Mouse (Mus musculus) left cerebral cortex, postnatal 14 days (tissue): Measurements from ENCODE around the gene Zfp704. TPM values are rescaled to one million over a fixed set of nuclear protein-coding genes. Genes with fewer than 3 reads are reported as not detected.

Experiments
- DNase-seq, 2 experiments: peaks; one replicate each; pipeline ENCODE4 v3.0.0; 2021 to 2022; ENCODE audit warnings: low spot score in 2 of 2, mixed read lengths in 1 of 2
- intact Hi-C: fragments of 180-260 bp; cut with DNase I; formaldehyde crosslinking; loops from one replicate; pipeline ENCODE4 v1.15.1; 2025
- total RNA-seq, 2 experiments: library from RNA; stranded (reverse); gene quantifications; 2 replicates each; pipeline ENCODE4 v1.2.3; 2021

Gene Zfp704
- total RNA-seq, 2 experiments from 2014 or later = 36.2 to 38.4 TPM

- intact Hi-C loops = no loop called here
- DNase-seq = peak; percentile 30 to 43
Measured at GRCm38 (mm10) chr3:9530097-9530780, 79.6 kb downstream of the Zfp704 start.

GRCm38 (mm10) chr3:9524429-9524828 is 85.5 kb downstream of the Zfp704 start:
- DNase-seq = no peak
- intact Hi-C loops = no loop called here

DNA sequence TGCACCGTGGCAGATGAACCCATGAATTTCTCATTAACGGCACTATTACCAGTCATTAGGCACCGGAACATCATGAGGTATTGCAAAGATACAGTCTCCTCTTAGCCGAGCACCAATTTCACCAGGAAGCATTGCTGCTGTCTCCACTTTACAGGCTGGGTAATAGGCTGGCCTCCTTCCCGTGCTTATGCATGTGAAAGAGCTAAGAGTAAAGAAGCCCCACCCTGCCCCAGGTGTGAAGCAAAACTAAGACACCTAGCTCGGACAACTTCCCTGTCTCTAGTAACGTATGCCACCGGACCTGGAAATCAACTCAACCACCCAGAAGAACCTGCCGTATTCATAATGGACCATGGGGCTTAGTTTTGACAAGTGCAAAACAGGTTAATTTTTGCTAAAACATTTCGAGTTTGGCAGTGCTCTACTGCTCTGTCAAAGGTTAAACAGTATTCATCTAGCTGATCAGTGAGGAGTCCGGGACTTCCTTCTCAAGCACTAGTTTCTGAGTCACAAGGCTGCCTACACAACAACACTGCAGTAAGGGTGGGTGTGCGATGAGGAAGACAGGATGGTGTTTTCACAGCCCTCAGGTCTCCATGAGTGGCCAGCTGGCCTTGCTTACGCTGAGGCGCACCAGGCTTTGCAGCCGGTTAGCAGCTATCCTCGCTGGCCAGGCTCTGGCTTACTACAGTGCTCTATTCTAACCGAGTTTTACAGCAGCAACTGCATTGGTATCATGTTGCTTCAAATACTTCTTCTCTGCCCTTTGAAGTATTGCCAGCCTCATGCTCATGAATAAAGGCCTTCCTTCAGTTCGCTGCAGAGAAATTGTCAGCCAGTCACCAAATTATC is 86.6 kb downstream of the Zfp704 start:
- peak; percentile 39 to 61 for DNase-seq
- intact Hi-C loops = no loop called here

- DNase-seq = no peak
- intact Hi-C loops = no loop called here
Measured at GRCm38 (mm10) chr3:9522009-9522408, 87.9 kb downstream of the Zfp704 start.

DNA sequence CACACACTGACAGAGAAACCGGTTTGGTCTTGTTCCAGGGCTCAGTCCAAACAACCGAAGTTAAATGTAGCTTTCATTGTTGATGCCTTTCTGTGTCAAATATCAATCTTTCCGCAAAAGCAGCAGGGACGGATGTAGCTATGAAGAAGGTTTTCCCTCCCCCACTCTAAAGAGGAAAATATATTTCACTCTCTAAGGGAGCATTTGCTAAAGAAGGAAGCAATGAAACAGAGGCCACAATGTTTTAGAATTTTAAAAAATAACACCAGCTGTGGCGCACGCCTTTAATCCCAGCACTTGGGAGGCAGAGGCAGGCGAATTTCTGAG is 89.2 kb downstream of the Zfp704 start:
- intact Hi-C loops = no loop called here
- DNase-seq = no peak

DNA sequence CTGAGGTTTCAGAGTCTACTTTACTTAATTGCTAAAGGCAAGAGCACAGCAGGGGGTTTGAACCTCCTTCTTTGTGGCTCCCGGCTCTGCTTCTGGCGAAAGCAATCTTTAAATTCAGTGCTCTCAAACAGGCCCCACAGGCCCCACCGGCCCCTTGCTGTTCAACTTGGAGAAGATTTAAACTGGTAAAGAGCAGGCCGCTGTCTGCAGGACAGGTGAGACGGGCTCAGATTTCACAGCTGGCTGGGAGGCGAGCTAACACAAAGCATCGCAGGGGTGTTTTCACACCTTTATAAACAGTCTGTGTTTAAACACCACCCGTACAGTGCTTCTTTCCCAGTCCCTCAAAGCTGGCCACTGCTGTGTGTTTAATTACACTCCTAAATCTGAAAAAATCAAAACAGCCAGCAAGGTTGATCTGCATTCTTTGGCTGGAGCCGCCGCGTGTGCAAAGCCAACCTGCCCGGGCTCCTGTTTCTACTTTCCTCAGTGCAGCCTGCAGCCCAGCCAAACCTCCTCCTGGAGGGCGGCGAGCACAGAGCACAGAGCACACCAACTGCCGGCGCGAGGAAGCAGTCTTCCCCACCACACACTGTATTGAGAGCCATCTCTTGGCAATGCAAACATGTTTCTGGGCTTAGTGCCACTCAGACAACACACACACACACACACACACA is 89.7 kb downstream of the Zfp704 start:
- intact Hi-C loops = no loop called here
- peak; percentile 69 to 85 for DNase-seq

GRCm38 (mm10) chr3:9519491-9519890 is 90.4 kb downstream of the Zfp704 start:
- no peak for DNase-seq
- intact Hi-C loops = no loop called here

DNA sequence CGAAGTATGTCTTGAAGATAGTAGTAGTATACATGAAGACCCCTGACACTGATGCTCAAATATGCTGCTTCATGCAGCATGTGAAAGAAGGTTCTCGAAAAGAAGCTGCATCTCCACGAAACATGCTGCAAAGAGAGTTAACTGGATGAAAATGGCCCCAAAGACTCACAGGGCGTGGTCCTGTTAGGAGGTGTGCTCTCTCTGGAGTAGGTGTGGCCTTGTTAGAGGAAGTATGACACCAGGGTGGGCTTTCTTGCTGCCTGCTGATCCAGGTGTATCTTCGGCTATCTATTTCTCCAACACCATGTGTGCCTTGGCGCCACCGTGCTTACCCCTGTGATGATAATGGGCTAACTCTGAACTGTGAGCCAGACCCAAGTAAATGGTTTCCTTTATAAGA is 90.9 kb downstream of the Zfp704 start:
- no peak for DNase-seq
- intact Hi-C loops = no loop called here

- DNase-seq = no peak
- intact Hi-C loops = no loop called here
Measured at GRCm38 (mm10) chr3:9516119-9516855, 93.6 kb downstream of the Zfp704 start.

GRCm38 (mm10) chr3:9515527-9515926 is 94.4 kb downstream of the Zfp704 start:
- no peak for DNase-seq
- intact Hi-C loops = no loop called here

DNA sequence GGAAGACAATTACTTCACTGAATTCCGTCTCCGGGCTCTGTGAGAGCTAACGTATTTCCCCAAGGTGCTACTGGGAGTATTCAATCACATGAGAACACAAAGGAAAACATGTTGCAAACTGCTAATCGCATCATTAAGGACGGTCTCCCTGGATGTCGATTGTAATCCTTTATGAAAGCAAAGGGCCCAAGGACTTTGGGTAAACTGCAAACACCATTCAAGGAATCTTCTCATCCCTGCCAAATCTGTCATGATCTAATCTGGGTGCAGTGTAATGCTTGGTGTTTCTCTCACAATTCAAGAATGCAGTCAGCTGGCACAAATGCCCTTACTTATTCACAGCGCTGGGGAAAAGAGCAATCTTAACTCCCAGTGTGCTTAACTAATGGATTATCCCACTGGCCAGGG is 96.2 kb downstream of the Zfp704 start:
- DNase-seq = no peak
- intact Hi-C loops = no loop called here

DNA sequence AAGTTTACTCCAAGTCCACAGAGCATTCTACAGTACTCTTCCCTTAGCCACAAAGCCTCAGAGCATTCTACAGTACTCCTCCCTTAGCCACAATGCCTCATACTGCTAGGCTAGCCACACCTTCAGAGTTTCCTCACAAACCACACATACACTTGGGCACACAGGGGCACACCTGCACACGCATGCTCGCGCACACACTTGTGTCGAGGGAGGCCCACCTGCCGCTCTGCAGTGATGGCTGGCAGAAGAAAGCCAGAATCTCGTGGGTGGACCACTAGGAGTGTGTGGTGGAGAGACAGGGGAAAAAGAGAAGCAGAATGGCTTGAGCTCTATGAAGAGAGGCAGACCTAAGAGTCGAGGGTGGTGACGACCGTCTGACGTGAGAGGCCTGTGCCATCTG is 97.7 kb downstream of the Zfp704 start:
- intact Hi-C loops = no loop called here
- DNase-seq = no peak

GRCm38 (mm10) chr3:9505692-9506211 is 104.1 kb downstream of the Zfp704 start:
- DNase-seq = no peak
- intact Hi-C loops = no loop called here

DNA sequence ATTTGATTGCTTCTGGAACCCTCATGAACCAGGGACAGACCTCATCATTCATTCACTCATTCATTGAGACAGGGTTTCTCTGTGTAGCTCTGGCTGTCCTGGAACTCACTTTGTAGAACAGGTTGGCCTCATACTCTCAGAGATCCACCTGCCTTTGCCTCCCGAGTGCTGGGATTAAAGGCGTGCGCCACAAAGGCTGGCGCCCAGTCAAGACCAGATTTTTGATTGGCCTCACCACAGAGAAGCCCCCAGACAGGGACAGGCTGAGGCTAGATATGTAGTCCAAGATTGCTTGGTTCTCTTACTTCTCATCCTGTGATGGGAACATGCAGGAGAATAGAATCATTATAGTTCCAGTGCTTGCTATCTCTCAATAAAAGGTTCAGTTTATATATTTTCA is 105.5 kb downstream of the Zfp704 start:
- no peak for DNase-seq
- intact Hi-C loops = no loop called here

DNA sequence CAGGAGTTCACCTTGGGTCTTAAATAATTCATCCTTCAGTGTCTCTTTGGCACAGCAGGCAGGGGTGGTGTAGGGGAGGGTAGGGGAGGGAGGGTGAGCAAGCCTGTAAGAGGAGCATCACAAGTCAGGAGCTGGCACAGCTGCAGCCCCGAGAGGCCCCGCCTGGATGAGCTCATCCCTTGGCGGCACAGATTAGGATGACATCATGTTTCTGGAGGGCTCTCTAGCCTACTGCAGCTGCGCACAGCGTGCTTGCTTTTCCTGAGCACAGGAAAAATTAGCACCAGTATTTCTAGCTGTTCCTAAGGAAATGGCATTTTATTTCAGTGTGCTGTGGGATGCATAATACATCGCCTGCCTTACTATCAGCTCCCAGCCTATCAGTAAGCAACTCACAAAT is 109.2 kb downstream of the Zfp704 start:
- peak; percentile 92 to 96 for DNase-seq
- intact Hi-C loops = no loop called here

GRCm38 (mm10) chr3:9499994-9500553 is 109.8 kb downstream of the Zfp704 start:
- intact Hi-C loops = no loop called here

GRCm38 (mm10) chr3:9499489-9499888 is 110.4 kb downstream of the Zfp704 start:
- DNase-seq = peak in 1 of 2 experiments; percentile 50
- intact Hi-C loops = no loop called here

More at GRCm38 (mm10) chr3:9499994-9500553, 109.8 kb downstream of the Zfp704 start:
- DNase-seq = peak in 1 of 2 experiments; percentile 36

DNA sequence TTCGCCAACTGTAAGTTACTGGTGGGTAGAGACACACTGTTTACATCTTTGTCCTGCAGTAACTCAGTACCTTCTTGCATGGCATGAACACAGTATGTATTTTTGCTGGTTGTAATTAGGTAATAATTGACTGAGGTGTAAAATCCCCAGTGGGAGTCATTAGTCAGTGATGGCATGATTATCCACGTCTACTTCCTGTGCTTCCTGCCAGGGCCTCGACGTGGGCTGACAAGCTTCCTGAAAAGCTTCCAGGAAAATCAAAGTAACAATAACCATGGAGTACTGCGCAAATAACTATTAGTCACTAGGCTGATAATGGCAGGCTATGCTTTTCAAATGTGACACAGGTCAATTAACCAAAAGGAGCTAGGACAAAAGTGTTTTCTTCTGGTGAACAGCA is 112.6 kb downstream of the Zfp704 start:
- no peak for DNase-seq
- intact Hi-C loops = no loop called here

DNA sequence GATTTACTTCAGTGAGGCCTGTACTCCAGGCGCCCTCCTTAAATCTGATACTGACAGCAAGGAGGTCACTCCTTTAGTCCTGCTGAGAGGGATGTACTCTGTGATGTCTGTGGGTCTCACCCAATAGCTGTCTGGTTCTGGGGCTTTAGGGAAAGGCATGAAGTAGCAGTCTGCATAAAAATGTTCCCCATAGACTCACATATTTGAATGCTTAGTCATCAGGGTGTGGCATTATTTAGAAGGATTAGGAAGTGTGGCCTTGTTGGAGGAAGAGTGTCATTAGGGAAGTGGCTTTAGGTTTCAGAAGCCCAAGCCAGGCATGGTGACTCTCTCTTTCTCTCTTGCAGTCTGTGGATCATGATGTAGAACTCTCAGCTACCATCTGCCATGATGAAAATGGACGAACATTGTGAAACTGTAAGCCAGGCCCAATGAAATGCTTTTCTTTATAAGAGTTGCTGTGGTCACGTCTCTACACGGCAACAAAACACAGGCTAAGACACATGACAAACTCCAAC is 118.1 kb downstream of the Zfp704 start:
- intact Hi-C loops = no loop called here
- no peak for DNase-seq
